Mouse (Mus musculus): ENCODE measurements around the gene Gnao1. TPM values are rescaled to one million over a fixed set of nuclear protein-coding genes. Genes with fewer than 3 reads are reported as not detected.
A peak's percentile ranks its signal among the peaks of the same experiment; 100 is the strongest.

Gnao1 gene
- total and polyA plus RNA-seq, 3 experiments, result 1.1 to 13.5 (median 3.5) TPM

- peaks cover 0 to 17% of the 10 kb centered on the region in 2 experiments for H3K36me3 ChIP-seq (replicated peaks in 1 of 2; ENCODE audit: control insufficient read depth in 1 of 2, insufficient read depth in 1 of 2, low read length in 1 of 2)
- in situ Hi-C loops (cut with MboI; ENCODE audit: low pct_ligation_motif_present, low pct_unique_long_range_greater_than_20kb, low sequenced_read_pairs), result no loop called here
- dilution Hi-C loops (cut with MboI; ENCODE audit: extremely low pct_ligation_motif_present, extremely low pct_unique_long_range_greater_than_20kb, low sequenced_read_pairs), result no loop called here
- DNase-seq (ENCODE audit: extremely low read depth), result no peak
- H3K4me1 ChIP-seq (ENCODE audit: control insufficient read depth in 1 of 2, insufficient read depth in 2 of 2), result peaks cover 2 to 21% of the 10 kb centered on the region in 2 experiments; a peak in 2 of 4 replicates
- TF ChIP-seq ZC3H11A (IDR thresholded peaks at IDR 0.05; ENCODE audit: low read depth, low read length) (no peak), JUND (conservative IDR thresholded peaks at IDR 0.05; ENCODE audit: low read depth, low read length) (no peak), E2F4 (IDR thresholded peaks at IDR 0.05; ENCODE audit: insufficient replicate concordance, low read depth, low read length) (no peak), ZMIZ1 (IDR thresholded peaks at IDR 0.05; ENCODE audit: low read depth, low read length) (no peak), MAZ (IDR thresholded peaks at IDR 0.05; ENCODE audit: low read depth, low read length) (no peak), MAFK (IDR thresholded peaks at IDR 0.05; ENCODE audit: insufficient replicate concordance, low read length) (no peak), RCOR1 (conservative IDR thresholded peaks at IDR 0.05; ENCODE audit: low read depth, low read length) (no peak), RAD21 (IDR thresholded peaks at IDR 0.05; ENCODE audit: low read depth, low read length) (no peak), SIN3A (IDR thresholded peaks at IDR 0.05; ENCODE audit: low read length) (no peak), NRF1 (IDR thresholded peaks at IDR 0.05; ENCODE audit: low read depth, low read length) (no peak), IRF4 (IDR thresholded peaks at IDR 0.05; ENCODE audit: low read depth, low read length) (no peak), ETS1 (conservative IDR thresholded peaks at IDR 0.05; ENCODE audit: low read depth, low read length) (no peak), CHD2 (IDR thresholded peaks at IDR 0.05; ENCODE audit: low read length) (no peak)
- H3K27ac ChIP-seq (ENCODE audit: insufficient read depth, low read depth), result no peak overlapping the region
- no peak overlapping the region for H3K4me2 ChIP-seq (ENCODE audit: insufficient read depth, low read depth, poor library complexity, severe bottlenecking)
- no peaks in the 10 kb centered on the region for H3K27me3 ChIP-seq (replicated peaks)
- no peak overlapping the region for H3K4me3 ChIP-seq (replicated peaks in 1 of 3; ENCODE audit: low read depth in 2 of 3, low read length in 2 of 3, poor library complexity in 1 of 3)
- peaks cover 2% of the 10 kb centered on the region for H3K9me3 ChIP-seq (replicated peaks; ENCODE audit: low read length)
- H3K9ac ChIP-seq (ENCODE audit: insufficient read depth, low read depth), result no peak overlapping the region
- H3K79me2 ChIP-seq (replicated peaks; ENCODE audit: control insufficient read depth, extremely low read depth, insufficient read depth, poor library complexity, severe bottlenecking), result no peaks in the 10 kb centered on the region
Measured at GRCm38 (mm10) chr8:93868486-93869221, 58.9 kb downstream of the Gnao1 start.

GRCm38 (mm10) chr8:93871275-93871674 is 61.5 kb downstream of the Gnao1 start:
- Histone ChIP-seq H3K79me2 (replicated peaks; ENCODE audit: control insufficient read depth, extremely low read depth, insufficient read depth, poor library complexity, severe bottlenecking) (no peaks in the 10 kb centered on the region), H3K4me2 (ENCODE audit: insufficient read depth, low read depth, poor library complexity, severe bottlenecking) (no peak overlapping the region), H3K36me3 (replicated peaks in 1 of 2; ENCODE audit: control insufficient read depth in 1 of 2, insufficient read depth in 1 of 2, low read length in 1 of 2) (peaks cover 0 to 23% of the 10 kb centered on the region in 2 experiments), H3K4me3 (replicated peaks in 1 of 3; ENCODE audit: low read depth in 2 of 3, low read length in 2 of 3, poor library complexity in 1 of 3) (no peak overlapping the region), H3K9ac (ENCODE audit: insufficient read depth, low read depth) (no peak overlapping the region), H3K27ac (ENCODE audit: insufficient read depth, low read depth) (no peak overlapping the region), H3K4me1 (ENCODE audit: control insufficient read depth in 1 of 2, insufficient read depth in 2 of 2) (peaks cover 0 to 4% of the 10 kb centered on the region in 2 experiments; a peak in 1 of 4 replicates), H3K27me3 (replicated peaks) (no peaks in the 10 kb centered on the region), H3K9me3 (replicated peaks; ENCODE audit: low read length) (peaks cover 2% of the 10 kb centered on the region)
- dilution Hi-C loops (cut with MboI; ENCODE audit: extremely low pct_ligation_motif_present, extremely low pct_unique_long_range_greater_than_20kb, low sequenced_read_pairs), result no loop called here
- DNase-seq (ENCODE audit: extremely low read depth), result peak; percentile 49
- in situ Hi-C loops (cut with MboI; ENCODE audit: low pct_ligation_motif_present, low pct_unique_long_range_greater_than_20kb, low sequenced_read_pairs), result no loop called here
- TF ChIP-seq ZNF384 (IDR thresholded peaks at IDR 0.05; ENCODE audit: low read depth, low read length), result no peak
- no peak for TF ChIP-seq MAX (IDR thresholded peaks at IDR 0.05; ENCODE audit: low read length)
- TF ChIP-seq MAZ (IDR thresholded peaks at IDR 0.05; ENCODE audit: low read depth, low read length), result no peak
- TF ChIP-seq ELF1 (IDR thresholded peaks at IDR 0.05; ENCODE audit: low read depth, low read length), result no peak
- TF ChIP-seq KAT2A (IDR thresholded peaks at IDR 0.05; ENCODE audit: insufficient replicate concordance, low read length), result no peak
- TF ChIP-seq NRF1 (IDR thresholded peaks at IDR 0.05; ENCODE audit: low read depth, low read length), result no peak
- no peak for TF ChIP-seq RCOR1 (conservative IDR thresholded peaks at IDR 0.05; ENCODE audit: low read depth, low read length)
- TF ChIP-seq ZC3H11A (IDR thresholded peaks at IDR 0.05; ENCODE audit: low read depth, low read length), result no peak
- no peak for TF ChIP-seq NELFE (IDR thresholded peaks at IDR 0.05; ENCODE audit: low read depth, low read length)
- TF ChIP-seq TCF12 (IDR thresholded peaks at IDR 0.05; ENCODE audit: low read depth, low read length), result peak; percentile 25; the same call in 1 of the 2 replicates
- no peak for TF ChIP-seq CTCF (conservative IDR thresholded peaks at IDR 0.05 in 1 of 2, IDR thresholded peaks at IDR 0.05 in 1 of 2; ENCODE audit: low read depth in 2 of 2, low read length in 2 of 2)
- TF ChIP-seq TBP (conservative IDR thresholded peaks at IDR 0.05; ENCODE audit: low read depth, low read length), result no peak
- TF ChIP-seq CHD2 (IDR thresholded peaks at IDR 0.05; ENCODE audit: low read length), result no peak
- no peak for TF ChIP-seq MXI1 (IDR thresholded peaks at IDR 0.05; ENCODE audit: low read depth, low read length)
- peak; percentile 25; the same call in 1 of the 2 replicates for TF ChIP-seq MAFK (IDR thresholded peaks at IDR 0.05; ENCODE audit: insufficient replicate concordance, low read length)
- no peak for TF ChIP-seq POLR2AphosphoS2 (IDR thresholded peaks at IDR 0.05; ENCODE audit: low read depth, low read length)
- TF ChIP-seq UBTF (IDR thresholded peaks at IDR 0.05; ENCODE audit: low read depth, low read length), result no peak
- no peak for TF ChIP-seq PAX5 (IDR thresholded peaks at IDR 0.05; ENCODE audit: low read length)
- TF ChIP-seq POLR2A (IDR thresholded peaks at IDR 0.05; ENCODE audit: low read depth, low read length), result no peak
- no peak for TF ChIP-seq CHD1 (IDR thresholded peaks at IDR 0.05; ENCODE audit: low read depth, low read length)
- TF ChIP-seq ETS1 (conservative IDR thresholded peaks at IDR 0.05; ENCODE audit: low read depth, low read length), result peak; percentile 84
- TF ChIP-seq USF1 (IDR thresholded peaks at IDR 0.05; ENCODE audit: low read depth, low read length), result no peak
- TF ChIP-seq ZKSCAN1 (IDR thresholded peaks at IDR 0.05; ENCODE audit: borderline replicate concordance, low read depth, low read length), result no peak
- TF ChIP-seq HCFC1 (IDR thresholded peaks at IDR 0.05; ENCODE audit: low read depth, low read length), result no peak
- no peak for TF ChIP-seq SMC3 (IDR thresholded peaks at IDR 0.05; ENCODE audit: low read depth, low read length)
- no peak for TF ChIP-seq RAD21 (IDR thresholded peaks at IDR 0.05; ENCODE audit: low read depth, low read length)
- no peak; the same call in 1 of the 2 replicates for TF ChIP-seq JUND (conservative IDR thresholded peaks at IDR 0.05; ENCODE audit: low read depth, low read length)

Measured in CH12.LX (cell line).